Mouse (Mus musculus): ENCODE results near the gene Dcaf7.

GRCm38 (mm10) chr11:106045780-106046179 is 9.1 kb downstream of the Dcaf7 start:
- TF ChIP-seq CTCF (IDR thresholded peaks at IDR 0.05; ENCODE audit: control insufficient read depth, insufficient read depth, low read length) = no peak
- no peak for TF ChIP-seq POLR2A (IDR thresholded peaks at IDR 0.05; ENCODE audit: borderline replicate concordance, control insufficient read depth, low read depth, low read length)
